Mouse (Mus musculus) embryo, embryonic 9.5 days (tissue): ENCODE measurements around the gene Olfr155.

Source experiments
- DNase-seq: peaks from one replicate; pipeline ENCODE4 v3.0.0-alpha.2; 2017; ENCODE audit errors: extremely low spot score

Gene Olfr155

GRCm38 (mm10) chr4:43851265-43851664 is at the start of gene Olfr155:
Gene Olfr155, plus strand, starts transcription at chr4:43851565.
- DNase-seq = no peak

DNA sequence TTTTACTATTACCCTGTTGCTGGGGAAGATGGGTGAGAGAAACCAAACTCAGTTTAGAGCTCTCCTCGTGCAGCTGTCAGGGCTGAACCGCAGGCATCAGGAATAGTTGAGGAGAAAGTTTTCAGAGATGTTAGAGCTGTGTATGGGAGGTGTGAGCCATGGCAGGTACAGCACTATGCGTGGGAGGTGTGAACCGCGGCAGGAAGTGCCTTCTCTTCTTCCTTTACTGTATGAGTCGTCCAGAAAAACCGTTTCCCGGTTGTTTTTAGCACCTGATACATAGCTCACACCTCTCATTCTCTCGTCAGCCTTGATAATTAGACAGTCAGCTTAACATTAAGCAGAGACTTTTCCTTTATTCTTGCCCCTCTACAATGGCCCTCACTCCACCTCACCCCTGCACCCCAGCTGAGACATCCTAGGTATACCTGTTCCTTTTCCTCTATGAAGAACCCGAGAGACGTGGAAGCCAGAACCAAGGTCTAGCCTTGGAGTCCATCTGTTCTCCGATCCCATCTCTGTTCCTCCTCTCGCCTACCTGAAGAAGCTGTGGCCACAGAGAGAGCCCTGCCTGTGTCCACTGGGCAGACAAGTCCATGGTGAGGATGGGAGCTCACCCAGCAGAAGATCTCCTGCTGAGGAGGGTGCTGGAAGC is 28.3 kb upstream of the Olfr155 start:
- no peak for DNase-seq

GRCm38 (mm10) chr4:43823845-43824337 is 27.5 kb upstream of the Olfr155 start, which contains the start of gene Olfr156:
Gene Olfr156, minus strand, starts transcription at chr4:43823895.
- DNase-seq = peak; percentile 55

- no peak for DNase-seq
Observed at GRCm38 (mm10) chr4:43828806-43829205, 22.6 kb upstream of the Olfr155 start.

- DNase-seq = no peak
Observed at GRCm38 (mm10) chr4:43832031-43832430, 19.3 kb upstream of the Olfr155 start.

DNA sequence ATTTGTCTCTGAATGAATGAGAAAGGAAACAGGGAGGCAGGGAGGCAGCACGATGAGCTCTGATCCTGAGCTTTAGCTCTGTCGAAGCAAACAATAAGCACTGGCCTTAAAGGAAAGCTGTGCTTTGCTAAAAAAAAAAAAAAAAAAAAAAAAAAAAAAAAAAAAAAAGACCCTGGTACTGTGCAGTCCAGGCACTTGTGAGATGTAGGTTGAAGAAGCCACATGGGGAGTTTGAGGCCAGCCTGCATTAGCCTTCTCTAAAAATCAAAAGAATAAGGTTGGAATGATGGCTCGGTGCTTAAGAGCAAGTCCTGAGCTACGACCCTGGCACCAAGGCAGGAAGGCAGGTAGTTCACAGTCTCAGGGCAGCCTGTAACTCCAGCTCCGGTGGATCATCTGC is 17.6 kb upstream of the Olfr155 start:
- DNase-seq = no peak

GRCm38 (mm10) chr4:43834749-43835148 is 16.6 kb upstream of the Olfr155 start:
- no peak for DNase-seq

DNA sequence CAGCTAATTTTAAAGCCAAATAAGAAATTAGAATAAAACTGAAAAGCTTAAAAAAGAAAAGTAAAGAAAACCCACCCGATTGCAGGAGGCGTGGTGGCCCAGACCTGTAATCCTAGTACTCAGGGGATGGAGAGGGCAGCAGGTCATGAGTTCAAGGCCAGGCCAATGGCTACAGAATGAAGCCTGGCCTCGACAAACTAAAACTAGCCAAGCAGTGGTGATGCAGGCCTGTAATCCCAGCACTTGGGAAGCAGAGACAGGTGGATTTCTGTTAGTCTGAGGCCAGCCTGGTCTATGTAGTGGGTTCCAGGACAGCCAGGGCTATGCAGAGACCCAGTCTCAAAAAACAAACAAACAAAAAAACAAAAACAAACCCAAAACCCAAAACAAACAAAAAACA is 13.0 kb upstream of the Olfr155 start:
- no peak for DNase-seq

GRCm38 (mm10) chr4:43840101-43840500 is 11.3 kb upstream of the Olfr155 start, which contains the start of gene Olfr157:
Gene Olfr157, minus strand, starts transcription at chr4:43840201.
- no peak for DNase-seq

- DNase-seq = no peak
Observed at GRCm38 (mm10) chr4:43854101-43854500, 2.7 kb downstream of the Olfr155 start.

DNA sequence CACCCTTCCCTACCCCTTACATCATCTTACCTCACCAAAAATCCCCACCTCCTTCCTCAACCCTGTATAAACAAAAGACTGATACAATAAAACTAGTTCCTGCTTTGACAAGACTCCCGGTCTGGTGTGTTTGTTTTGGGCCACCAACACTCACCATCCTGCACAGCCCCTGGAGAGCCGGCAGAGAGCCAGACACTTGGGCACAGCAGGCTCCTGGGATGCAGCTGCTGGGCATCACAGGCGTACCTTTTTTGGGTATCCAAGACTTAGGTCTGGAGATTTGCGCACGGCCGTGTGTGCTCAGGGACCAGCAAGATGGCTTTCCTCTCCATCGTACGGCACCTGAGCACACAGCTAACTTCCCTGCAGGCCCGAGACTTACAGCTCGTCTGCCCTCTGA is 8.5 kb downstream of the Olfr155 start:
- no peak for DNase-seq

DNA sequence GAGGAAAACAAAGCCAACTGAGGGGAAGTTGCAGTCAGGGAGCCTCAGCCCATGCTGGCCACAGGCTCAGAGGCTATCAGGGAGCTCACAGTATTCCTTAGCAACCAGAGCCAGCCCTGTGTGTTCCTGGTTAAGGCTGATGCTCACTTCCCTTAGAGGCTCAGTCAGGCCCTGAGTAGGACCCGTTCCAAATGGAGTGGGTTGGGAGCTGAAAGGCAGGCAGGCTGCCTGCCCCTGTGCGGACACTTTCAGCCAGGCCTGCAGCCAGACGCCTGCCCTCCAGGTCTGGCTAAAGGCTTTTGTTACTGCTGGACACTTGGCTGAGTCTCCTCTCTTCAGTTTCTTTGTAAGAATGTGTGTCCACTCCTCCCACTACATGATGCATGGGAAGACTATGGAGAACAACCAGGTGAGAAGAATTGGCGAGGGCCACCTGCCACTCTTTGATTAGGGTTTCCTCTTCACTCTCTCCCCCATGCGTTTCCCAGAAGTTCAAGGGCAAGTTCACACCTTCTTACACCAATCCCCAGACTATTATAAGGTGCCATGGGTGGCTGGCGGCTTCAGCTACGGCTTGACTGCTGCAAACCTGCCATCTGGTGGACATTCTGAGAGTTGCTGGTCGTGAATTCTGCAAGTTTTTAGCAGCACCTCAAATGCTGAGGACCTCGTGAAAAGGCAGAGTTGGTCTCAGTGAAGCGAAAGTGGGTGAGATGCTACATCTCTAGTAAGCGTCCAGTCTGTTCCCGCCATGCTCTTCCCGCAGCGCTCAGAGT is 9.6 kb downstream of the Olfr155 start:
- DNase-seq = peak; percentile 69

DNA sequence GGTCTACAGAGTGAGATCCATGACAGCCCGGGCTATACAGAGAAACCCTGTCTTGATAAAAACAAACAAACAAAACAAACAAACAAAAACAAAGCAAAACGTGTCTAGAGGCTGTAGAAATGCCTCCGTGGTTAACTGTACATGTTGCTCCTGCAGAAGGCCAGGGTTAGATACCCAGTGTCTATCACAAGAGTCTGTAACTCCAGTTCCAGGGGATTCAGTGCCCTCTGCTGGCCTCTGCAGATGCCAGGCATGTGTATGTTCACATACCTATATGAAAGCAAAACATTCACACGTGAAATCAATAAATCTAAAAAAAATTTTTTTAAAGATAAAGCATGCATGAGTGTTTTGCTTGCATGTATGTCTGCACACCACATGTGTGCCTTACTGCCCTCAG is 11.9 kb downstream of the Olfr155 start:
- no peak for DNase-seq

DNA sequence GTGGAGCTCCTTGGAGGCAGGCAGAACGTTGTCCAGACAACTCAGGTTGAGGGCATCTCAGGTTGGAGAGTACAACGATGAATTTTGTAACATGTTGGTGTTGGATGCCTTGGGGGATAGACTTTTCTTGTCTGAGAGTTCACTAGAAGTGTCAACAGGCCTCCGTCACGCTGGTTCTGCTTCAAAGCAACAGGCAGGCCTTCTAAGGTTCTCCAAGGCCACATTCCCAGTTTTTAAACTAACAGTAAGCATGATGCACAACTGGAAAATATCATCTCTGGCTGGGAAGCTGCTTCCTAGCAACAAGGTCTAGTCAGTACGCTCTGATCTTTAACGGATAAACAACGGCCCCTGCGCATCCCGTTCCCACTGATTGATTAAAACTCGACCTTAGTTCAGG is 18.5 kb downstream of the Olfr155 start:
- DNase-seq = no peak

DNA sequence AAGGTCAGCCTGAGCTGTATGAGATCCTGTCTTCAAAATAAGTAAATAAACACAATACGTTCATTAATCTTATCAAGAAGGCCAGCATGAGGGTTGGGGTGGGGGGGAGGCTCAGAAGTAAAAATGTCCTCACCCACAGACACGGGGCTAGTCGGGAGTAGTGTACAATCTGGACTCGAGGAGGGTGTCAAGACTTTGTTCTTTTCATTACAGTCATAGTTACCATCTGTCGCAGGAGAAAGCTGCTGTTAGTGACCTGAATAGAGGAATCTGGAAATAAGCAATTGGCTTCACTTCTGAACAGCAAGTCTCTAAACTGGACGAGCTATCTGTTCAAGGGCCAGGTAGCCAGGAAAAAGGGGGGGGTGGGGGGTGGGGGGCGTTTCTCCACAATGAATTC is 23.1 kb downstream of the Olfr155 start:
- DNase-seq = no peak

DNA sequence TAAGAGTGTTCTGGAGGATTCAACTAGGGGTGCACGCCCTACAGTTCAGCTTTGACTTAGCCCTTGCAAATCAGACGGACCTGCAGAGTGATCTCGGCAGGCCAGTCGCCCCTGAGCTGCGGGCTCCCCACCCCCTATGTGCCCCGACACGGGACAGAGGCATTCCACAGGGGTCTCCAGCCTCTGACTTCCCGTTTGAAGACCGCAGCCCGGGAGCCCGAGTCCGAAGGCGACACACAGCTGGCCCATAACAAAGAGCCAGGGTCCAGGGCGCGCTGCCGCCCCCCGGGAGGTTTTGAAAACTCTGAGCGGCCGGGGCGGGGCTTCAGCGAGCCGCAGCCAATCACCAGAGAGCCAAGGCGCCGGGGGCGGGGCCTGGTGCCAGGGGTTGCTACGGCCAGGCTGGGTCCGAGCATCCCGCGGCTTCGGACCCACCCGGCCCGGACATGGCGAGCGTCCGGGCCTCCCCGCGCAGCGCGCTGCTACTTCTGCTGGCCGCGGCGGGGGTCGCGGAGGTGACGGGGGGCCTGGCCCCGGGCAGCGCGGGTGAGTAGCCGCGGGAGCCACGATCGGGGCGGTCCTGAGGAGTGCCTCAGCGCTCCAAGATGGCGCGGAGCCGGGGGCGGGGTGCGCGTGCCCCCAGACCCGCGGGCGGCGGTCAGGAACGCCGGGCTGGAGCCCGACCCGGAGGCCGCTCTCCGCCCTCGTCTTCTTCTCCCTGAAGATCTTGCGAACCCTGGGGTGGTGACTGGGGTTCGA is 24.0 kb downstream of the Olfr155 start, which contains the start of gene Reck:
TSS of gene Reck (plus strand) at position 371 of the 759 bp plus-strand sequence.
- DNase-seq = peak; percentile 97

DNA sequence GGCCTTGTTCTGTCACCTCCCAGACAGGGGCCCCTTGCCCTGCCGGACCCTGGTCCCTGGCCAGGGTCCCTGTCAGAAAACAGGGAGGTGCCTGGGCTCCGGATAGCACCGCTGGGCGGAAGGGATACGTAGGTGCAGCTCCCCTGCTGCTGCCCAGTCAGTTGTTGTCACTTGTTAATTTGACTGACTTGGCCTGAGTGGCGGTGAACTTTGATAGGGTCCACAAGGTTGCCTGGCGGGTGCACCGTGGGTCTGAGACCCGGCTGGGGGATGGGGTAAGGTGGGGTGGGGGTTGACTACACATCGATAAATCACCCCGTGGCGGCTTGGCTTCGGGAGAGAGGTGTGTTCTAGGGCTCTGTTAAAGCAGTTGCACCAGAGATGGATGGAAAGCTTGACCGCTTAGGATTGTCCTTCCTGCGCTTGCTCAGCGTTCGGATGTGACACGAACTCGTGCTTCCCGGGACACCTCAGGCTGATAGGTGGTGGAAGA is 24.6 kb downstream of the Olfr155 start:
- no peak for DNase-seq

DNA sequence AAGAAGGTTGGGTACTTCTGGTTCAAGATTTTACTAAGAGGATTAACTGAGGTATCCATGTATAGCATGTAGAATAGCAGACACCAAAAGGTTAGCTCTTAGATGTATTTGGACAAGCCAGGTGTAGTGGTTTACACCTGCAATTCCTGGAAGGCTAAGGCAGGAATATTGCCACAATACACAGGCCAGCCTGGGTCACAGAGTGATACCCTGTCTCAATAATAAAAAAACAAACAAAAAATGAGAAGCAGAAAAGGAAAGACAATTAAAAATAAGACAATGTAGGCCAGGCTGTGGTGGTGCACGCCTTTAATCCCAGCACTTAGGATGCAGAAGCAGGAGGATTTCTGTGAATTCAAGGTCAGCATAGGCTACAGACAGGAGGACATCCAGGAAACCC is 25.9 kb downstream of the Olfr155 start:
- no peak for DNase-seq

- peak; percentile 2 for DNase-seq
Observed at GRCm38 (mm10) chr4:43878121-43878776, 26.9 kb downstream of the Olfr155 start.

- no peak for DNase-seq
Observed at GRCm38 (mm10) chr4:43879566-43879965, 28.2 kb downstream of the Olfr155 start.

GRCm38 (mm10) chr4:43884196-43884595 is 32.8 kb downstream of the Olfr155 start:
- DNase-seq = peak; percentile 27
